Mouse (Mus musculus): Measurements from ENCODE around the gene Tmem39b.

GRCm38 (mm10) chr4:129640638-129641467 is 55.8 kb downstream of the Tmem39b start, which contains the start of gene Txlna:
- no peak for TF ChIP-seq CTCF (IDR thresholded peaks at IDR 0.05; ENCODE audit: low read depth, low read length)
- no peak for TF ChIP-seq POLR2A (IDR thresholded peaks at IDR 0.05; ENCODE audit: borderline replicate concordance, low read depth, low read length)
